Mouse (Mus musculus) E14TG2a.4 (cell line): Measurements from ENCODE around the gene Tmco4.

Source experiments
- CTCF ChIP-seq: conservative IDR thresholded peaks from 2 replicates; pipeline ENCODE4 v1.5.1; 2014; ENCODE audit warnings: low read length
- POU5F1 ChIP-seq: IDR thresholded peaks from 2 replicates; pipeline ENCODE4 v1.6.1; 2014; ENCODE audit warnings: low read length, borderline replicate concordance

GRCm38 (mm10) chr4:138973719-138974115, 1.0 kb downstream of the Tmco4 start:
- TF ChIP-seq CTCF (no peak), POU5F1 (no peak)
